In the genomic region with DNA sequence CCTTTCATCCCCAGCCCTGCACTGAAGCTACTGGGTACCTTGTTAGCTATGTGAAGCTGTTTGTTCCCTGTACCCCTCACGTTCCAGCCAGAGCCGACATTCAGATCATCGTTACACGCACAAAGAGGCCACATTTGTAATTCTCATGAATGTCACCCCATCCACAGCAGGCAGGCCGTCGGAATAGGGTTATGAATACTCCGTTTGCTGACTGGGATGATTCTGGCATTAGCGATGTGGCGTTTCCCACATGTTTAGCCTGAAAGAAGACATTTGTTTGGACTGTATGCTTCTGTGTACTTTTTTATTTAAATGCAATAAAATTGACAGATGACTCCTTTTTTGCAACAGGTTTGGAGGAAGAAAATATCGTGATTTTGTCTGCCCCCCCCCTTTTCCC, we compare ENCODE assay signal across 13 mouse cellular contexts.
DNase-seq lines count a peak whose midpoint lies in the region; ATAC-seq and TF ChIP-seq lines count a peak whose summit lies in the region.
"Had no signal": no experiment of that assay in that cellular context is flagged by ENCODE, and none has a peak within 500 bp of the region (broad histone marks: within the 10 kb centered on the region; RNA-seq: fewer than 3 reads in every experiment).

No protein-coding gene starts in this region.

- no peak overlapping the region for H3K27ac ChIP-seq in lung, embryonic 16.5 days (ENCODE audit: low read length)
- H3K27ac ChIP-seq in lung, postnatal 0 days (ENCODE audit: low read length) = no peak overlapping the region
- H3K27ac ChIP-seq in forebrain, embryonic 14.5 days (ENCODE audit: low read depth, low read length) = no peak overlapping the region
- H3K27ac ChIP-seq in hindbrain, embryonic 15.5 days (replicated peaks) = 0 out of 2 replicates have a peak overlapping the region, but pooled peaks have one; percentile 10
- no peak overlapping the region for H3K27ac ChIP-seq in liver, embryonic 11.5 days (ENCODE audit: low read depth, low read length)
- H3K27ac ChIP-seq: liver, embryonic 15.5 days had no signal

- no peaks in the 10 kb centered on the region for H3K9me3 ChIP-seq in lung, embryonic 16.5 days (ENCODE audit: control insufficient read depth, low read length)
- no peaks in the 10 kb centered on the region for H3K9me3 ChIP-seq in lung, postnatal 0 days (ENCODE audit: low read length)
- H3K9me3 ChIP-seq in forebrain, embryonic 14.5 days (replicated peaks; ENCODE audit: control insufficient read depth, low read length) = no peaks in the 10 kb centered on the region
- H3K9me3 ChIP-seq in hindbrain, embryonic 15.5 days = no peaks in the 10 kb centered on the region
- H3K9me3 ChIP-seq in liver, embryonic 11.5 days (ENCODE audit: control insufficient read depth, low read length) = no peaks in the 10 kb centered on the region
- H3K9me3 ChIP-seq: liver, embryonic 15.5 days had no signal

- no peak overlapping the region for H3K9ac ChIP-seq in lung, embryonic 16.5 days (ENCODE audit: low read length)
- no peak overlapping the region for H3K9ac ChIP-seq in lung, postnatal 0 days (replicated peaks; ENCODE audit: low read depth)
- H3K9ac ChIP-seq in forebrain, embryonic 14.5 days (ENCODE audit: low read length) = no peak overlapping the region
- H3K9ac ChIP-seq in hindbrain, embryonic 15.5 days = no peak overlapping the region
- H3K9ac ChIP-seq in liver, embryonic 11.5 days (ENCODE audit: low read depth, low read length) = no peak overlapping the region
- H3K9ac ChIP-seq: liver, embryonic 15.5 days had no signal

- H3K4me3 ChIP-seq in lung, embryonic 16.5 days (ENCODE audit: low read length) = no peak overlapping the region
- no peak overlapping the region for H3K4me3 ChIP-seq in lung, postnatal 0 days (ENCODE audit: low read depth, low read length)
- H3K4me3 ChIP-seq in forebrain, embryonic 14.5 days (ENCODE audit: low read depth, low read length) = no peak overlapping the region
- no peak overlapping the region for H3K4me3 ChIP-seq in hindbrain, embryonic 15.5 days
- no peak overlapping the region for H3K4me3 ChIP-seq in liver, embryonic 11.5 days (ENCODE audit: low read depth, low read length)
- H3K4me3 ChIP-seq: erythroblast, embryonic 14.5 days; liver, embryonic 15.5 days had no signal

- WGBS in lung, embryonic 16.5 days = 44% methylated on average over 10 of the region's 10 CpGs
- WGBS in lung, postnatal 0 days = 51% methylated on average over 10 of the region's 10 CpGs
- WGBS in forebrain, embryonic 14.5 days = 14% methylated on average over 10 of the region's 10 CpGs
- 26% methylated on average over 10 of the region's 10 CpGs for WGBS in hindbrain, embryonic 15.5 days
- 78% methylated on average over 10 of the region's 10 CpGs for WGBS in liver, embryonic 11.5 days

- TF ChIP-seq CTCF in lung, postnatal 0 days (IDR thresholded peaks at IDR 0.05) = no peak

- peak; percentile 57 for ATAC-seq in lung, embryonic 16.5 days (ENCODE audit: low read depth)
- no peak; the same call in 1 of the 2 replicates for ATAC-seq in lung, postnatal 0 days
- ATAC-seq in forebrain, embryonic 14.5 days = peak; percentile 38; the same call in 1 of the 2 replicates
- ATAC-seq in hindbrain, embryonic 15.5 days (ENCODE audit: low FRiP score, low read depth) = 0 out of 2 replicates have a peak, but pooled peaks have one; percentile 63
- ATAC-seq in liver, embryonic 11.5 days (replicated peaks; ENCODE audit: low FRiP score) = no peak

- H3K4me1 ChIP-seq in lung, embryonic 16.5 days (replicated peaks; ENCODE audit: control insufficient read depth, insufficient read depth, low read length) = no peaks in the 10 kb centered on the region; the same call in 1 of the 2 replicates
- no peaks in the 10 kb centered on the region for H3K4me1 ChIP-seq in lung, postnatal 0 days (ENCODE audit: insufficient read depth, low read depth, low read length)
- peaks cover 16% of the 10 kb centered on the region; the same call in 1 of the 2 replicates for H3K4me1 ChIP-seq in forebrain, embryonic 14.5 days (ENCODE audit: control insufficient read depth, insufficient read depth, low read length)
- peaks cover 24% of the 10 kb centered on the region for H3K4me1 ChIP-seq in hindbrain, embryonic 15.5 days (replicated peaks)
- H3K4me1 ChIP-seq in liver, embryonic 11.5 days (replicated peaks; ENCODE audit: control insufficient read depth, insufficient read depth, low read length) = no peaks in the 10 kb centered on the region
- H3K4me1 ChIP-seq: liver, embryonic 15.5 days had no signal

- H3K36me3 ChIP-seq in lung, embryonic 16.5 days (ENCODE audit: control insufficient read depth, insufficient read depth, low read length) = no peaks in the 10 kb centered on the region
- H3K36me3 ChIP-seq in lung, postnatal 0 days (ENCODE audit: insufficient read depth, low read length) = no peaks in the 10 kb centered on the region
- no peaks in the 10 kb centered on the region for H3K36me3 ChIP-seq in forebrain, embryonic 14.5 days (ENCODE audit: control insufficient read depth, insufficient read depth, low read length)
- H3K36me3 ChIP-seq in hindbrain, embryonic 15.5 days = no peaks in the 10 kb centered on the region
- no peaks in the 10 kb centered on the region for H3K36me3 ChIP-seq in liver, embryonic 11.5 days (ENCODE audit: control insufficient read depth, insufficient read depth, low read length)
- H3K36me3 ChIP-seq: liver, embryonic 15.5 days had no signal

- H3K27me3 ChIP-seq in lung, embryonic 16.5 days (ENCODE audit: control insufficient read depth, insufficient read depth, low read depth, low read length) = no peaks in the 10 kb centered on the region
- H3K27me3 ChIP-seq in lung, postnatal 0 days (replicated peaks; ENCODE audit: insufficient read depth, low read length) = no peaks in the 10 kb centered on the region
- H3K27me3 ChIP-seq in forebrain, embryonic 14.5 days (replicated peaks; ENCODE audit: control insufficient read depth, insufficient read depth, low read length) = no peaks in the 10 kb centered on the region
- no peaks in the 10 kb centered on the region for H3K27me3 ChIP-seq in hindbrain, embryonic 15.5 days
- H3K27me3 ChIP-seq in liver, embryonic 11.5 days (replicated peaks; ENCODE audit: control insufficient read depth, insufficient read depth, low read length) = no peaks in the 10 kb centered on the region
- H3K27me3 ChIP-seq: liver, embryonic 15.5 days had no signal

- DNase-seq in lung, postnatal 0 days (ENCODE audit: low spot score) = no peak
- DNase-seq in forebrain, embryonic 14.5 days (ENCODE audit: low spot score) = peak; percentile 36
- DNase-seq in retina, postnatal 1 day = peak; percentile 26
- DNase-seq in liver, embryonic 11.5 days (ENCODE audit: low spot score) = no peak
- DNase-seq in urinary bladder, adult 2 months (ENCODE audit: low spot score) = no peak
- DNase-seq: adrenal gland, postnatal 10 days; gastrocnemius, postnatal 25 days; kidney, adult 8-10 months; layer of hippocampus, postnatal 36 days had no signal

- H3K4me2 ChIP-seq in lung, embryonic 16.5 days (ENCODE audit: low read depth, low read length) = 0 out of 2 replicates have a peak overlapping the region, but pooled peaks have one; percentile 2
- H3K4me2 ChIP-seq in lung, postnatal 0 days (replicated peaks; ENCODE audit: low read depth, low read length) = no peak overlapping the region
- H3K4me2 ChIP-seq in forebrain, embryonic 14.5 days (ENCODE audit: low read length) = peak overlapping the region; percentile 31
- peak overlapping the region; percentile 23 for H3K4me2 ChIP-seq in hindbrain, embryonic 15.5 days
- H3K4me2 ChIP-seq in liver, embryonic 11.5 days = no peak overlapping the region
- H3K4me2 ChIP-seq: liver, embryonic 15.5 days had no signal

- TF ChIP-seq EP300 in lung, postnatal 0 days (IDR thresholded peaks at IDR 0.05) = no peak

Comparison
In these comparisons a context has a peak if more than half of its experiments do, and no peak if none do; other contexts are left out.
1. ATAC-seq: peak in lung, embryonic 16.5 days (single experiment), forebrain, embryonic 14.5 days (single experiment) and hindbrain, embryonic 15.5 days (single experiment); none in lung, postnatal 0 days (single experiment) and liver, embryonic 11.5 days (single experiment).
2. H3K4me2 ChIP-seq: peak in lung, embryonic 16.5 days (single experiment), forebrain, embryonic 14.5 days (single experiment) and hindbrain, embryonic 15.5 days (single experiment); none in lung, postnatal 0 days (single experiment) and liver, embryonic 11.5 days (single experiment).
3. DNase-seq: peak in forebrain, embryonic 14.5 days (single experiment) and retina, postnatal 1 day (single experiment); none in lung, postnatal 0 days (single experiment), liver, embryonic 11.5 days (single experiment) and urinary bladder, adult 2 months (single experiment).